Mouse (Mus musculus): Measurements from ENCODE around the gene Slc35e4.
"Not testable (repeated sequence)": the region's sequence is repeated elsewhere in the genome, so short reads cannot be mapped to it uniquely, and the experiment has no call there.

The Slc35e4 gene

GRCm38 (mm10) chr11:3913316-3914108 is 952 bp downstream of the Slc35e4 start:
- peak; percentile 90 for DNase-seq (ENCODE audit: low spot score)

GRCm38 (mm10) chr11:3912875-3913271 is 1.6 kb downstream of the Slc35e4 start:
- DNase-seq (ENCODE audit: low spot score), result no peak

DNA sequence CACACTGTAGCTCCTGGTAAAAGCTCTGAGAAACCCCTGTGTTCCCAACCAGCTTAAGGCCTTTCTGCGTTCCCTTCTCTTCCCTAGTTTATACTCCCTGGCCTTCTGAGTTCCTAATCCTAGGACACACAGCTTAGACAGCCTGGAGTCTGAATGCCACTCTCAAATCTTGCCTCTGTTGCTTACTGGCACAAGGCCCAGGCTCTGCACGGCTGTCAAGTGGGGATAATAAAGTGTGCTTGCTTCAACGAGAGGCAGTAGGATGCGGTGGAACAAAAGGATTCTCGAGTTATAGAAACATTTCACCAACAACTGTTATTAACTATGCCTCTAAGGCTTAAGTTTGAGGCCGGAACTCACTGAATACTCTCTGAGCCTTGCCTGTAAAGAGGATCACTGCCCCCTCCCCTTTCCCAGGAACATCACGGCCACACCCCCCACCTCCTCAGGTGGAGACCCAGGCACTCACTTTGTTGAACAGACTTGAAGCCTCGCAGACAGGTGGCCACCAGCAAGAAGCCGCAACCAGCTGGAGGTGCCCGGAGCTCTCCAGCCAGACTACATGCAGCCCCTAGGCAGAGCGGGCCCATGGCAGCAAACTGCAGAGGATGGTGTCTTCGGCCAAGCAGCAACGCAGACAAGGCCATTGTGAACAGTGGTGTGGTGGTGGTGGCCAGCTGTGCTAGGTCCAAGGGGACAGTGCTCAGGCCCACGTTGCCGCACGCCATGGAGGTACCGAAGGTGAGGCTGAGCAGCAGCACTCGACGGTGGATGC is 2.2 kb downstream of the Slc35e4 start:
- DNase-seq (ENCODE audit: low spot score), result no peak

DNA sequence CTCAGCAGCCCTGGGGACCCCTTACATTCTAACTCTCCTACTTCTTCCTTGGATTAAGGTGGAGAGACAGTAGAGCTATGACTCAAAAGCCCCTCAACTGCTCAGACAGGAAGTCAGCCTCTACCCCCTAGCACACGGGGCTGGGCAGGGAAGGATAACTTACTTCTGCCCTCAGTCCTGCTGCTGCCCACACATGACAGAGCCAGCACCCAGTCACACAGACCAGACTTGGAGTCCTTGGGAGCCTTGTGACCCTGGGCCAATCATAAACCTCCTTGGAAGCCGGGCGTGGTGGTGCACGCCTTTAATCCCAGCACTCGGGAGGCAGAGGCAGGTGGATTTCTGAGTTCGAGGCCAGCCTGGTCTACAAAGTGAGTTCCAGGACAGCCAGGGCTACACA is 3.0 kb downstream of the Slc35e4 start:
- DNase-seq (ENCODE audit: low spot score), result not testable (repeated sequence)

- no peak for DNase-seq (ENCODE audit: low spot score)
These were observed 3.8 kb downstream of the Slc35e4 start for GRCm38 (mm10) chr11:3910513-3911310.

- DNase-seq (ENCODE audit: low spot score), result no peak
These were observed 5.2 kb downstream of the Slc35e4 start for GRCm38 (mm10) chr11:3909236-3909635.

DNA sequence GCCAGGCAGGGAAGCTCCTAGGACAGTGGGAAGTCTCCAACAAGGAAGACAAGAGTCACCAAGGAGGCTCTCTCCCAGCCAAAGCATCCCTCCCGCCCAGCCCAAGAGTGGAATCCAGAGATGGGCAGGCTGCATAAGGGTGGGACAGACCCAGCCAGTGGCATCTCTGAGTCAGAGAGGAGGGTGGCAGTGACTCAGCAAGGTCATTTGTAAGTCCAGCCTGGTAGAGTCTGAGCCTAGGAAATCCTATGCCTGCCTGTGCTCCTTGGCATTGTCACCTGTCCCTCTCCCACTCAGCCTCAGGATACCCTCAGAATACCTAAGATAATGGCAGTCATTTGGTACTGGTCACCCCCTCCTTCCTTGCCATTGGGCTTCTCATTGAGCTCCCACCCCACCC is 9.0 kb downstream of the Slc35e4 start:
- no peak for DNase-seq (ENCODE audit: low spot score)

GRCm38 (mm10) chr11:3904673-3905072 is 9.8 kb downstream of the Slc35e4 start:
- DNase-seq (ENCODE audit: low spot score), result no peak

DNA sequence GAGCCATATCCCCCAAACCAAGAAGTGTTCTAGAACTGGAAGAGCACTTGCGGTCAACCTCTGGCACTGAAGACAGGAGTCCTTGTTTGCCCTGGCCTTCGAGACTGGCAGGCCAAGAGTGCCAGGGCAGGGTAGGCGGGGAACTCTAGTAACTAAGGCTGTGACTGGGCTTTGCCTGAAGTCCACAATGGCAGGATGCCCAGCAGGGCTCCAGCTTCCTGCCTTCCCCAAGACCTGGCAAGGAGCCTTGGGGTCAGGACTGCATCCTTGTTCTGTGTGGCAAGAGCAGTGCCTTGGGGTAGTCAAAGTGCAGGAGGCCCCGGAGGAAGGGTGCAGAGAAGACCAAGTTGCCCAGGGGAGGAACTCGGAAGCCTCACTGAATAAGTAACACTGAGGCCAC is 11.4 kb downstream of the Slc35e4 start:
- DNase-seq (ENCODE audit: low spot score), result peak; percentile 43

- DNase-seq (ENCODE audit: low spot score), result no peak
These were observed 11.9 kb downstream of the Slc35e4 start for GRCm38 (mm10) chr11:3902516-3902915.

DNA sequence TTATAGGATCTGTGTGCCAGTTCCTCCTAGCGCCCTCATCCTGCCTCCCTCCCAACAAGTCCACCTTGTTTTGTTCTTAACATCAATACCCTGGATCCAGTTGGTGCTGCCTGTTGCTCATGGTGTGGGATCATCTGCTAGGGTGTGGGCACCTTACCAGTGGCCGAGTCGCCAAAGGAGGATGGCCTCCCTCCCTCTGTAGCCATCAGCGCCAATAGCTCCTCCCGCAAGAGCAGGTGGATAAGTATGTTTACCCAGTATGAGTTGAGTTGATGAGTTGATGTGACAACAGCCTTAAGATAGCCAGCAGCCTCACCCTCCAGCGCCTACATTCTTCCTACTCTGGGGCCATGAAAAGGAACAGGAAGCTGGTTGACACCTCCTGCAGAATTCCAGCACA is 14.2 kb downstream of the Slc35e4 start:
- no peak for DNase-seq (ENCODE audit: low spot score)

DNA sequence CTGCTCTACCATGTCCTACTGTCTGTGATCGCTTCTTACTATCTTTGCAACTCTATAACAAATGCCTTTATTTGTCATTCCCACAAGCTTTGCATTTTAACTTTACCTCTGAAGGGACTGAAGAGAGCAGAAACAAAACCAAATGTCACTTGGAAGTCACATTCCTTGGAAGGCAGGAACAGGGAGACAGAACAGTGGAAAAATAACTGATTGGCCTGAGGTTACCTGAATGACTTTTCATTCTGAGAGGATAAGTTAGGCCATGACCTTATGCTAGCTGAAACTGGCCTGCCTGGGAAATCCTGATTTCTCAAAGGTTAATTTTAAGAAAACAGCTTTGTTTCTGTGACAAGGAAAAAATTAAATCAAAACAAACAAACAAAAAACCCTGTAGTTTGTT is 18.5 kb downstream of the Slc35e4 start:
- DNase-seq (ENCODE audit: low spot score), result no peak

- DNase-seq (ENCODE audit: low spot score), result no peak
These were observed 19.0 kb downstream of the Slc35e4 start for GRCm38 (mm10) chr11:3895458-3895857.

DNA sequence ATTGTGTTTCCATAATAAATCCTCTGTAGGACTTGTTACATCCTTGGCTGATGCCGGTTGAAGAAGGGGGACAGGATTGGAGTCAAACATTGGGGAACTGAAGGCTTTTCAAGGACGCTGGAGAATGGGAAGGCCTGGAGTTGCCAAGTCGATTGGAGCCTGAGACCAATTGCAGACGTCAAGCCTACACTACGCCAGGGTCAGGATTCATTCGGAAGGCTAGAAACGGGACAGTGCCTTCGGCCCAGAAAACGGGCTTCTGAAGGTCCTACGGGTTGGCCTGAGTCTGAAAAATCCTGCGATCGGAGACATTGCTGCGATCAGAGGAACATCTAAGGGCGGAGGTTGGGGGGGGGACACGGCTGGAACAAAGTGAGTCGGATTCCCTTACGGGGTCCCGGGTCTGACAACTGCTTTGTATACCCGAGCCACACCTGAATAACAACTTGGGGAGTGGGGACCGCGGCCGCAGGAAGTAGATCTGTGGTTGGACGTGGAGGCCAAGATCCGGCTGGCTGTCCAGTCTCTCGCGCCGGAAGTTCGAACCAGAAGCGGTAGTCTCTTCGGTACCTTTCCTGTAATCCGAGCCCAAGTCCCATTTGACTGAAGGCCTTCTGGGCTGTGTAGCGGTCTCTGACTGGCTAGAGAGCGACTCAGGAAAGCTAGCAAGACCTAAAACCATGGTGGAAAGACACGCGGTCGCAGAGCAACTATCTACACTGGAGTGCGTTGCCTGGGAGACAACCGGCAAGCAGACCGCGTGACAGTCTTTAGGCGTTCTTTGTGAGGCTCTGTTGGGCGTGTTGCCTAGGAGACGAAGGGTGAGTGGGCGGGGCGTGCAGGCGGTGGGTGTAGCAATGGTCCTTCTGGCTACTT is 19.8 kb downstream of the Slc35e4 start, which contains the start of the genes 4921536K21Rik and Dusp18:
TSS of gene 4921536K21Rik (minus strand) at position 693 of the 876 bp plus-strand sequence.
TSS of gene Dusp18 (plus strand) at position 835 of the 876 bp plus-strand sequence.
- DNase-seq (ENCODE audit: low spot score), result peak; percentile 90

- no peak for DNase-seq (ENCODE audit: low spot score)
These were observed 20.5 kb downstream of the Slc35e4 start for GRCm38 (mm10) chr11:3893970-3894369.

DNA sequence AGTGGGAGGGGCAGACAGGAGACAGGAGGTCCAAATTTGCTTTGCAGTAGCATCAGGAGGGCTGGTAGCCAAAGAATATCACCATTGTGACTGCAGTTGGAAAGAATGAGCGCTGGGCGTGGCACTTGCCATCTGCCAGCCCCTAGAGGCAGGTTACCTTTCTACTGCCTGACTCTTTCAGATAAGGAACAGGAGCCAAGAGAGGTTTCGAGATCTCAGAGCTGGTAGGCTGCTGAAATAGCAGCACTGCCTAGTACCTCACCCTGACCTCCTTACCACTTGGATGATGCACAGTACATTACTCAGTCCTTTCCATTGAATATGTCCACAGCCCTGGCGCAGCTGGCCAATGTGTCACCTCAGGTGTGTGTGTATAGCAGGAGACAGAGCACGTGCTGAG is 27.1 kb downstream of the Slc35e4 start:
- no peak for DNase-seq (ENCODE audit: low spot score)

GRCm38 (mm10) chr11:3883711-3884110 is 30.8 kb downstream of the Slc35e4 start:
- DNase-seq (ENCODE audit: low spot score), result no peak

- peak; percentile 77 for DNase-seq (ENCODE audit: low spot score)
These were observed 34.6 kb downstream of the Slc35e4 start for GRCm38 (mm10) chr11:3879836-3880235.

DNA sequence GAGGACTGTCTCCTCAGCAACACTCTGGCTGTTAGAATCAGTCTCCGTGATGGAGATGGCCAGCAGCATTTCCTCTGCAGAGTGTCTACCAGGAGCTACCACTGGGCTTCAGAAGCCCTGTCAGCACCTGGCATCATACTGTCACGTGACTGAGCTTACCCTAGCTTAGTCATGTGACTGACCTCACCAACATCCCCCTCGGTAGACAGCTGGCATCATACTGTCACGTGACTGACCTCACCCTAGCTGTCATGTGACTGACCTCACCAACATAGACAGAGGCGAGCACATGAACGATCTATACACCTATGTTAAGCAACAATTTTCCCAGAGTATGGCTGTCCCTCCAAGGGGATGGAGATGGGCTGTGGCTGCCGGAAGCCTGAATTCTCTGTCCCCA is 35.8 kb downstream of the Slc35e4 start:
- DNase-seq (ENCODE audit: low spot score), result no peak

GRCm38 (mm10) chr11:3876419-3876818 is 38.0 kb downstream of the Slc35e4 start:
- DNase-seq (ENCODE audit: low spot score), result no peak

GRCm38 (mm10) chr11:3864343-3864742 is 50.1 kb downstream of the Slc35e4 start:
- no peak for DNase-seq (ENCODE audit: low spot score)

Data from left cerebral cortex, adult 11 months (tissue).